12 mouse cellular contexts compared by ENCODE assay signal in the genomic region with DNA sequence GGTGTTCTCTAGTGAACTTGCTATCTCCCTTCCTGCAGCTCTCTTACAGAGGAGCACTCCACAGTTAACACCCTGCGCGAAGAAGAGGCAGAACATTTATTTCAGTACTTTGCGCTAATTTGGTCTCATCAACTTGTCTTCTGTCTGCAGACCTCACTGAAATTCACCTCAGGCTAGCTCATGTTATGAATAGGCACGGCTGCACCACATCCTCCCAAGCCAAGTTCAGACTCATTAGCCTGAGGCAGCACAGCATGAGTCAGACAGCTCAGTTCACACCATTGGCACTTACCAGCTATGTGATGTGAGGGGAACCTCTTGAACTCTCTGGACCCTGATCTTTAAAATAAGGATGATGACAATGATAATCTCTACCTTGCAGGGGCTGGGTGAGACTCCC.
DNase-seq lines count a peak whose midpoint lies in the region; ATAC-seq lines count a peak whose summit lies in the region.
"Had no signal": no experiment of that assay in that cellular context is flagged by ENCODE, and none has a peak within 500 bp of the region (broad histone marks: within the 10 kb centered on the region; RNA-seq: fewer than 3 reads in every experiment).

No protein-coding gene starts in this region.

- peak; percentile 97 for ATAC-seq in inflammation-experienced regulatory T-cells, adult 6 months

- DNase-seq in embryo, embryonic 11 days = peak; percentile 16
- no peak for DNase-seq in embryo, embryonic 10.5 days (ENCODE audit: low spot score)
- DNase-seq in right cerebral cortex, adult 18-20 months = peak; percentile 32
- no peak for DNase-seq in right cerebral cortex, postnatal 4 days
- DNase-seq in telencephalon, adult 2 months (ENCODE audit: low read depth, low spot score) = peak; percentile 17
- DNase-seq in cerebellum, adult 18-20 months = no peak
- no peak for DNase-seq in cerebellum, adult 8-10 months
- DNase-seq: B cell, adult 2 months; cerebellum, adult 9-11 months; heart, postnatal 14 days; lung, embryonic 14.5 days had no signal

Comparison
In these comparisons a context has a peak if more than half of its experiments do, and no peak if none do; other contexts are left out.
1. DNase-seq: peak in embryo, embryonic 11 days (single experiment), right cerebral cortex, adult 18-20 months (single experiment) and telencephalon, adult 2 months (single experiment); none in embryo, embryonic 10.5 days (single experiment), right cerebral cortex, postnatal 4 days (single experiment), cerebellum, adult 18-20 months (0 of 2) and cerebellum, adult 8-10 months (single experiment).